Mouse (Mus musculus) MEL (cell line): Measurements from ENCODE around the gene Clec2e.

Experiments used
- BHLHE40 ChIP-seq: IDR thresholded peaks from 2 replicates; pipeline ENCODE4 v1.6.1; 2012; ENCODE audit warnings: low read depth, mild to moderate bottlenecking, inconsistent platforms, low read length, improper control_type of control experiment, borderline replicate concordance
- POLR2A ChIP-seq, 2 experiments: IDR thresholded peaks; 2 replicates each; pipeline ENCODE4 v1.6.1; 2011 to 2012; ENCODE audit warnings: low read length in 2 of 2, mild to moderate bottlenecking in 2 of 2, control low read depth in 1 of 2, improper control_type of control experiment in 1 of 2, low read depth in 1 of 2, moderate library complexity in 1 of 2; ENCODE audit not compliant: control insufficient read depth in 1 of 2, insufficient read depth in 1 of 2, poor library complexity in 1 of 2
- TAL1 ChIP-seq: IDR thresholded peaks from 2 replicates; pipeline ENCODE4 v1.6.1; 2012; ENCODE audit warnings: mild to moderate bottlenecking, inconsistent platforms, low read length, moderate library complexity, mixed read lengths

- TF ChIP-seq BHLHE40 (no peak), POLR2A (IDR thresholded peaks at IDR 0.05; ENCODE audit: control insufficient read depth in 1 of 2, insufficient read depth in 1 of 2, low read depth in 1 of 2, low read length in 2 of 2, poor library complexity in 1 of 2) (no peak), TAL1 (no peak)
Measured at GRCm38 (mm10) chr6:129058013-129058412, 42.7 kb downstream of the Clec2e start.
